Mouse (Mus musculus) cerebellum, adult 2 months (tissue): ENCODE results near the gene Ackr4.
A peak's percentile ranks its signal among the peaks of the same experiment; 100 is the strongest.

ENCODE experiments used
- CTCF ChIP-seq: fragments of 200-500 bp; IDR thresholded peaks from 2 replicates; pipeline ENCODE4 v1.5.1; 2011; ENCODE audit warnings: low read depth, mild to moderate bottlenecking, control low read depth, low read length, moderate library complexity, borderline replicate concordance; ENCODE audit not compliant: insufficient read depth
- POLR2A ChIP-seq: fragments of 200-500 bp; IDR thresholded peaks from 2 replicates; pipeline ENCODE4 v1.6.1; 2011; ENCODE audit warnings: low read length, control low read depth, borderline replicate concordance; ENCODE audit not compliant: insufficient read depth

DNA sequence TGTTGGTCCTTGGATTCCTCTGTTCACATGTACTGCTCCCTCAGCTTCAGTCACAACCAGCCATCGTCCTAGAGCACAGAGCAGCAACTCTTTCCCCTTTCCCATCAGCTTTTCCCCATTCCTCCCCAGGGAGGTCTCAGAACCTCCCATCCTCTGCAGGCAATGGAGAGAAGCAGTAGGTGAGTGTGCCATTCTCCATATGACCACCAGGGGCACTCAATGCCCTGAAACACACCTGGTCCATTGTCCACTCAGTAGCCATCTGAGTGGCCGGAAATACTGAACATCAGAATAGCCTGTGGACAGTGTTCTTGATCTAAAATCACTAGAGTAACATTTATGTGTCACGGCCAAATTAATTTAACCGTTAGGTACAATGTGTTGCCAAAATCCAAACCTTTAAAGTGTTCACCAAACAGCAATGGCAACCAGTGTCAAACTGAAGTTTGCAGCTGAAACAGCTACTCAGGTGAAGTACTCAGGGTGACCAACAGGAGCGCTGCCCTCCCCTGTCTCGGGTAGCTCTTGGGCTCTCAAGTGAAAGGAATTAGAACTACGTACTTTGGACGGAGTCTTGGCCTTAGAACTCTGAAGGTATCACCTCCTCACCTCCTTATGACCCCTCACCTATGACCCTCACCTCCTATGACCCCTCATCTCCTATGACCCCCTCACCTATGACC is 17.7 kb upstream of the Ackr4 start:
- TF ChIP-seq CTCF (peak; percentile 47; the same call in 1 of the 2 replicates), POLR2A (no peak)
